Mouse (Mus musculus) lung, adult 2 months (tissue): Measurements from ENCODE around the gene Adcy1.

ENCODE experiments used
- CTCF ChIP-seq: fragments of 200-500 bp; IDR thresholded peaks from 2 replicates; pipeline ENCODE4 v1.5.1; 2011; ENCODE audit warnings: mild to moderate bottlenecking, low read length, control low read depth; ENCODE audit not compliant: insufficient read depth
- POLR2A ChIP-seq: fragments of 200-500 bp; IDR thresholded peaks from 2 replicates; pipeline ENCODE4 v1.6.1; 2011; ENCODE audit warnings: low read depth, mild to moderate bottlenecking, control low read depth, low read length, borderline replicate concordance; ENCODE audit errors: extremely low read depth

GRCm38 (mm10) chr11:7197491-7197941 lies 134.2 kb downstream of the Adcy1 start, which contains the start of gene Igfbp1:
- TF ChIP-seq POLR2A: no peak
- TF ChIP-seq CTCF: no peak
